Mouse (Mus musculus): Measurements from ENCODE around the gene Kcnk15. TPM values are rescaled to one million over a fixed set of nuclear protein-coding genes. Genes with fewer than 3 reads are reported as not detected.

The Kcnk15 gene
- polyA plus RNA-seq, 1 experiment from 2014 or later = 0.11 TPM

DNA sequence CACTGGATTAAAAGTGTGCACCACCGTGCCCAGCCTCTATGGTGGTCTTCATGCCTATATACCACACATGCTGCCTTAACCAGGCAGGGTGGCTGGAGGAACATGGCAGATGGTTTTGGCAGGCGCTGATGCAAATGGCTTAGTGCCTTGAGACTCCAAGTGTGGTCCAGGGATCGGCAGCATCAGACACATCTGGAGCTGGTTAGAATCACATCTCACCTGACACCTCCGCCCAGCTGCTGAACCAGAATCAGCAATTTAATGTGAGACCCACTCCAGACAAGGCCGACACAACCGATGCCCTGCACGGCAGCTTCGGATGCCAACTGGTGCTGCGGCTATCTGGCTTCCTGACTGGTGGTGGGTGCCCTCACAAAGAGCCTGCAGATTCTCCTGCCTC is 12.6 kb downstream of the Kcnk15 start:
- no peak overlapping the region for H3K4me2 ChIP-seq (ENCODE audit: low read depth, low read length)
- H3K36me3 ChIP-seq (ENCODE audit: control insufficient read depth, insufficient read depth, low read length) = no peaks in the 10 kb centered on the region
- H3K4me1 ChIP-seq (ENCODE audit: control insufficient read depth, insufficient read depth, low read length) = peaks cover 4% of the 10 kb centered on the region; the same call in 1 of the 2 replicates
- no peak overlapping the region for H3K9ac ChIP-seq (replicated peaks; ENCODE audit: low read depth, low read length)
- H3K9me3 ChIP-seq (ENCODE audit: control insufficient read depth, low read length) = no peaks in the 10 kb centered on the region
- no peak overlapping the region for H3K27ac ChIP-seq (ENCODE audit: low read depth, low read length)
- ATAC-seq (ENCODE audit: low read depth) = no peak
- no peak overlapping the region for H3K4me3 ChIP-seq (ENCODE audit: low read depth, low read length)
- H3K27me3 ChIP-seq (ENCODE audit: control insufficient read depth, insufficient read depth, low read length) = no peaks in the 10 kb centered on the region
- 91% methylated on average over 9 of the region's 9 CpGs for WGBS

GRCm38 (mm10) chr2:163869783-163870182 is 16.3 kb downstream of the Kcnk15 start:
- no peaks in the 10 kb centered on the region for H3K27me3 ChIP-seq (ENCODE audit: control insufficient read depth, insufficient read depth, low read length)
- peaks cover 4% of the 10 kb centered on the region; the same call in 1 of the 2 replicates for H3K4me1 ChIP-seq (ENCODE audit: control insufficient read depth, insufficient read depth, low read length)
- H3K27ac ChIP-seq (ENCODE audit: low read depth, low read length) = no peak overlapping the region
- WGBS = 37% methylated on average over 5 of the region's 5 CpGs
- no peak for ATAC-seq (ENCODE audit: low read depth)
- H3K4me2 ChIP-seq (ENCODE audit: low read depth, low read length) = no peak overlapping the region
- H3K4me3 ChIP-seq (ENCODE audit: low read depth, low read length) = no peak overlapping the region
- H3K9me3 ChIP-seq (ENCODE audit: control insufficient read depth, low read length) = no peaks in the 10 kb centered on the region
- H3K9ac ChIP-seq (replicated peaks; ENCODE audit: low read depth, low read length) = no peak overlapping the region
- H3K36me3 ChIP-seq (ENCODE audit: control insufficient read depth, insufficient read depth, low read length) = no peaks in the 10 kb centered on the region

- no peak for ATAC-seq (ENCODE audit: low read depth)
- WGBS = 84% methylated on average over 4 of the region's 4 CpGs
- no peaks in the 10 kb centered on the region for H3K9me3 ChIP-seq (ENCODE audit: control insufficient read depth, low read length)
- no peak overlapping the region for H3K27ac ChIP-seq (ENCODE audit: low read depth, low read length)
- H3K9ac ChIP-seq (replicated peaks; ENCODE audit: low read depth, low read length) = no peak overlapping the region
- no peaks in the 10 kb centered on the region for H3K36me3 ChIP-seq (ENCODE audit: control insufficient read depth, insufficient read depth, low read length)
- no peak overlapping the region for H3K4me3 ChIP-seq (ENCODE audit: low read depth, low read length)
- H3K4me1 ChIP-seq (ENCODE audit: control insufficient read depth, insufficient read depth, low read length) = peaks cover 13% of the 10 kb centered on the region; the same call in 1 of the 2 replicates
- no peak overlapping the region for H3K4me2 ChIP-seq (ENCODE audit: low read depth, low read length)
- H3K27me3 ChIP-seq (ENCODE audit: control insufficient read depth, insufficient read depth, low read length) = no peaks in the 10 kb centered on the region
Observed at GRCm38 (mm10) chr2:163871266-163871665, 17.8 kb downstream of the Kcnk15 start.

GRCm38 (mm10) chr2:163871906-163872305 is 18.5 kb downstream of the Kcnk15 start:
- ATAC-seq (ENCODE audit: low read depth) = no peak
- no peak overlapping the region for H3K4me3 ChIP-seq (ENCODE audit: low read depth, low read length)
- peaks cover 13% of the 10 kb centered on the region; the same call in 1 of the 2 replicates for H3K4me1 ChIP-seq (ENCODE audit: control insufficient read depth, insufficient read depth, low read length)
- 68% methylated on average over 3 of the region's 3 CpGs for WGBS
- no peaks in the 10 kb centered on the region for H3K36me3 ChIP-seq (ENCODE audit: control insufficient read depth, insufficient read depth, low read length)
- H3K27ac ChIP-seq (ENCODE audit: low read depth, low read length) = no peak overlapping the region
- H3K27me3 ChIP-seq (ENCODE audit: control insufficient read depth, insufficient read depth, low read length) = no peaks in the 10 kb centered on the region
- no peak overlapping the region for H3K4me2 ChIP-seq (ENCODE audit: low read depth, low read length)
- no peaks in the 10 kb centered on the region for H3K9me3 ChIP-seq (ENCODE audit: control insufficient read depth, low read length)
- H3K9ac ChIP-seq (replicated peaks; ENCODE audit: low read depth, low read length) = no peak overlapping the region

DNA sequence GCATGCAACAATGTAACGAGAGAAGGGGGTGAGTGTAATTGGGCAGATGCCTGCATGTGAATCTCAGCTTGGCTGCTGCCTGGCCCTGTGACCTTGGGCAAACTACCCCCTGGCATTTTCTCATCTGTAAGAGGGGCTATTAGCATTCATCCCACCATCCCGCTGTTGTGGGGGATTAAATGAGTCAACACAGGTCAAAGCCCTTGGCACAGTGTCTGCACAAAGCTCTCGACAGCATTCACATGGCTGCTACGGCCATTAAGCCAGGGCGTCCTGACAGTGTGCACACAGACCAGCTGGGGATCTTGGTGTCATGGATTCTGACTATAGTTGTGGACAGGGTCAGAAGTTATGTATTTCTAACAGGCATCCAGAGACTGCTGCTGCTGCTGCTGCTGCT is 21.4 kb downstream of the Kcnk15 start:
- Histone ChIP-seq H3K9ac (replicated peaks; ENCODE audit: low read depth, low read length) (no peak overlapping the region), H3K27me3 (ENCODE audit: control insufficient read depth, insufficient read depth, low read length) (no peaks in the 10 kb centered on the region)

DNA sequence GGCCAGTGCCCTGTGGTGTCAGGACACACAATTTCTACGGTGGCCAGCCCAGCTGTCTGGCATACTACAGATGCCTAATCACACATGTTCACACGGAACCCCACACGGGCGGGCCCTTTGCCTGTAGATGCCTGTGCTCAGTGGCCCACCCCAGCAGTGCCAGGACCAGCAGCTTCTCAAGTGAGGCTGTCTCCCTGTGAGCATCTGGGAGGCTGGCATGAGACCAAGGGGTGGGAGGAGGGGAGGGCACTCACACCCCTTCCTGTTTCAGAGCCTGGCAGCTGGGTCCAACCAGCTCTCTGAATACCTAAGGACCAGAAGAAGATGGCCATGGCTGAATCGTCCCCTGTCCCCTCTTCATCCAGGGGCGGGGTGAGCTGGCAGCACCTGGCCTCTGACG is 22.0 kb downstream of the Kcnk15 start:
- WGBS = 55% methylated on average over 7 of the region's 7 CpGs
- Histone ChIP-seq H3K27me3 (ENCODE audit: control insufficient read depth, insufficient read depth, low read length) (no peaks in the 10 kb centered on the region), H3K36me3 (ENCODE audit: control insufficient read depth, insufficient read depth, low read length) (no peaks in the 10 kb centered on the region), H3K4me2 (ENCODE audit: low read depth, low read length) (no peak overlapping the region), H3K4me1 (ENCODE audit: control insufficient read depth, insufficient read depth, low read length) (peaks cover 9% of the 10 kb centered on the region; the same call in 1 of the 2 replicates), H3K9ac (replicated peaks; ENCODE audit: low read depth, low read length) (no peak overlapping the region), H3K27ac (ENCODE audit: low read depth, low read length) (no peak overlapping the region; the same call in 1 of the 2 replicates), H3K9me3 (ENCODE audit: control insufficient read depth, low read length) (no peaks in the 10 kb centered on the region), H3K4me3 (ENCODE audit: low read depth, low read length) (no peak overlapping the region)
- ATAC-seq (ENCODE audit: low read depth) = peak; percentile 82; the same call in 1 of the 2 replicates

More for the DNA sequence above, 21.4 kb downstream of the Kcnk15 start:
- no peaks in the 10 kb centered on the region for H3K36me3 ChIP-seq (ENCODE audit: control insufficient read depth, insufficient read depth, low read length)
- ATAC-seq (ENCODE audit: low read depth) = 0 out of 2 replicates have a peak, but pooled peaks have one; percentile 22
- no peak overlapping the region; the same call in 1 of the 2 replicates for H3K27ac ChIP-seq (ENCODE audit: low read depth, low read length)
- WGBS = 17% methylated on average over 5 of the region's 5 CpGs
- H3K4me1 ChIP-seq (ENCODE audit: control insufficient read depth, insufficient read depth, low read length) = peaks cover 13% of the 10 kb centered on the region; the same call in 1 of the 2 replicates
- no peak overlapping the region for H3K4me3 ChIP-seq (ENCODE audit: low read depth, low read length)
- H3K9me3 ChIP-seq (ENCODE audit: control insufficient read depth, low read length) = no peaks in the 10 kb centered on the region
- no peak overlapping the region for H3K4me2 ChIP-seq (ENCODE audit: low read depth, low read length)

GRCm38 (mm10) chr2:163876830-163877498 is 23.5 kb downstream of the Kcnk15 start:
- H3K27me3 ChIP-seq (ENCODE audit: control insufficient read depth, insufficient read depth, low read length) = no peaks in the 10 kb centered on the region
- H3K4me1 ChIP-seq (ENCODE audit: control insufficient read depth, insufficient read depth, low read length) = peaks cover 9% of the 10 kb centered on the region; the same call in 1 of the 2 replicates
- H3K36me3 ChIP-seq (ENCODE audit: control insufficient read depth, insufficient read depth, low read length) = no peaks in the 10 kb centered on the region
- H3K4me2 ChIP-seq (ENCODE audit: low read depth, low read length) = no peak overlapping the region
- H3K27ac ChIP-seq (ENCODE audit: low read depth, low read length) = no peak overlapping the region
- H3K4me3 ChIP-seq (ENCODE audit: low read depth, low read length) = no peak overlapping the region
- WGBS = 70% methylated on average over 14 of the region's 14 CpGs
- H3K9ac ChIP-seq (replicated peaks; ENCODE audit: low read depth, low read length) = no peak overlapping the region
- no peak; the same call in 1 of the 2 replicates for ATAC-seq (ENCODE audit: low read depth)
- H3K9me3 ChIP-seq (ENCODE audit: control insufficient read depth, low read length) = no peaks in the 10 kb centered on the region

DNA sequence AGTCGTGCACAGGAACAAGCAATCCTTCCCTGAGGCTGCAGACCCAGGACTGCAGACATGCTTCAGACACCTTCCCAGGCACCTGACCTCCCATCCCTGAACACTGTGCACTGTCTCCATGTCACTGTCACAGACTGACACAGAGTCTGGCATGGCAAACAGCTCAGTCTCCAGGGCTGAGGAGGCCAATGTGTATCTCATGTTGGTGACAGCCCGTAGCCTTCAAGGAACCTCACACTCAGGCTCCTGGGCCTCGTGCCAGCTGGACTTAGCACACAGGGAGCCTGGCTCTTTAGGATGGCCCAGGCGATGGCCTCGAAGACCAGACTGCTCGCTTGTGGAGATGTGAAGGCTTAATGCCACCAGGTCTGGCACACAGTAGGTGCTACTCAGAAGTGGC is 27.4 kb downstream of the Kcnk15 start:
- no peaks in the 10 kb centered on the region for H3K4me1 ChIP-seq (ENCODE audit: control insufficient read depth, insufficient read depth, low read length)
- WGBS = 87% methylated on average over 6 of the region's 6 CpGs
- H3K9me3 ChIP-seq (ENCODE audit: control insufficient read depth, low read length) = no peaks in the 10 kb centered on the region
- ATAC-seq (ENCODE audit: low read depth) = no peak
- H3K9ac ChIP-seq (replicated peaks; ENCODE audit: low read depth, low read length) = no peak overlapping the region
- H3K36me3 ChIP-seq (ENCODE audit: control insufficient read depth, insufficient read depth, low read length) = no peaks in the 10 kb centered on the region
- H3K27me3 ChIP-seq (ENCODE audit: control insufficient read depth, insufficient read depth, low read length) = no peaks in the 10 kb centered on the region
- H3K27ac ChIP-seq (ENCODE audit: low read depth, low read length) = no peak overlapping the region
- no peak overlapping the region for H3K4me2 ChIP-seq (ENCODE audit: low read depth, low read length)
- no peak overlapping the region for H3K4me3 ChIP-seq (ENCODE audit: low read depth, low read length)

DNA sequence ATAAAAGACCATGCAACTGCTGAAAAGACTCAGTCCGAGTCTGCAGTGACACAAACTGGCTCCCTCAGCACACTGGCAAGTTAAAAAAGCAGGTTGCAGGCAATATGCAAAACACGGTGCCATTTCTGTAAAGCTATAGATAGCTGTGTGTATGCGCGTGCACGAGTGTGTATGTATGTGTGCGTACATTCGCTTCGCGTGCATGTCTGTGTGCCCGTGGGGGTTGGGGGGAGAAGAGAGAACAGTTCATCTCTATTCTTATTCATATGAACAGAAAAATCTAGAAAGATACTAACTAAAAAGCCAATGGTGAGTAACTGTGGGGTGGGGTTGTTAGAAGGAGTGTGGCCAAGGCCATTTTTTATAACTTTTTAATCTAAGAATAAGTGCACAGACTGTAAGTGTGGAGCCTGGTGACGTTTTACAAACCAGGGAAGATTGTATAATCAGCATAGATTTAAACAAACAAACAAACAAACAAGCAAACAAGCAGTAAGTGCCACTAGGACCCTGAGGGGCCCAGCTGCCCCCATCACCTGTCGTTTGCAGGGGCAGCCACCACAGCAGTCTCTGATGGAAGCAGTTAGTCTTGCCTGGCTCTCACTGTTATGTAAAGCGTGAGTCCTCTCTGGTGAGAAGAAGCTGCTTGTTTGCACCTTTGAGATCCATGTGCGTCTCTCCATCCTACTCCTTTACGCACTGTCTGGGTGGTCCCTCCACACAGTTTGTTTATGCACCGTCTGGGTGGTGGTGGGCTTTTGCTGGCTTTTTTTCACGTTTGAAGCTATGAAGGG is 29.6 kb downstream of the Kcnk15 start:
- WGBS = 64% methylated on average over 17 of the region's 17 CpGs
- H3K9ac ChIP-seq (replicated peaks; ENCODE audit: low read depth, low read length) = no peak overlapping the region
- ATAC-seq (ENCODE audit: low read depth) = no peak

More for the DNA sequence above, 29.6 kb downstream of the Kcnk15 start:
- H3K36me3 ChIP-seq (ENCODE audit: control insufficient read depth, insufficient read depth, low read length) = no peaks in the 10 kb centered on the region
- H3K27ac ChIP-seq (ENCODE audit: low read depth, low read length) = no peak overlapping the region
- no peaks in the 10 kb centered on the region for H3K4me1 ChIP-seq (ENCODE audit: control insufficient read depth, insufficient read depth, low read length)
- no peaks in the 10 kb centered on the region for H3K27me3 ChIP-seq (ENCODE audit: control insufficient read depth, insufficient read depth, low read length)
- no peak overlapping the region for H3K4me3 ChIP-seq (ENCODE audit: low read depth, low read length)
- H3K4me2 ChIP-seq (ENCODE audit: low read depth, low read length) = no peak overlapping the region
- H3K9me3 ChIP-seq (ENCODE audit: control insufficient read depth, low read length) = no peaks in the 10 kb centered on the region
